Mouse (Mus musculus): ENCODE measurements around the gene Exoc3l2.

- TF ChIP-seq CTCF (IDR thresholded peaks at IDR 0.05; ENCODE audit: extremely low read depth, insufficient read depth, low read length) (no peak), POLR2A (IDR thresholded peaks at IDR 0.05; ENCODE audit: extremely low read depth, insufficient read depth, low read length) (no peak)
Observed at GRCm38 (mm10) chr7:19472403-19472802, 9.3 kb downstream of the Exoc3l2 start.
